19 mouse cellular contexts compared by ENCODE assay signal in genomic region chr14:124163618-124164185, GRCm38 (mm10).
A peak's percentile ranks its signal among the peaks of the same experiment; 100 is the strongest.
DNase-seq lines count a peak whose midpoint lies in the region; ATAC-seq and TF ChIP-seq lines count a peak whose summit lies in the region.
"Had no signal": no experiment of that assay in that cellular context is flagged by ENCODE, and none has a peak within 500 bp of the region (broad histone marks: within the 10 kb centered on the region; RNA-seq: fewer than 3 reads in every experiment).

No protein-coding gene starts in this region.

- no peaks in the 10 kb centered on the region for H3K27me3 ChIP-seq in kidney, postnatal 0 days (ENCODE audit: insufficient read depth, low read length)
- H3K27me3 ChIP-seq: CH12.LX; forebrain, embryonic 15.5 days; heart, embryonic 15.5 days; hindbrain, embryonic 13.5 days had no signal

- H3K36me3 ChIP-seq in kidney, postnatal 0 days (ENCODE audit: insufficient read depth, low read length), result no peaks in the 10 kb centered on the region
- H3K36me3 ChIP-seq: embryonic facial prominence, embryonic 10.5 days; forebrain, embryonic 15.5 days; heart, embryonic 15.5 days; hindbrain, embryonic 13.5 days had no signal

- H3K4me2 ChIP-seq in kidney, postnatal 0 days (ENCODE audit: low read length), result no peak overlapping the region
- H3K4me2 ChIP-seq: forebrain, embryonic 15.5 days; heart, embryonic 11.5 days; heart, embryonic 15.5 days; hindbrain, embryonic 13.5 days had no signal

- WGBS in kidney, postnatal 0 days, result 42% methylated on average over 1 of the region's 1 CpGs

- no peak for ATAC-seq in kidney, postnatal 0 days (replicated peaks; ENCODE audit: low FRiP score, low read depth)
- ATAC-seq: forebrain, embryonic 15.5 days; hindbrain, postnatal 0 days had no signal

- no peak overlapping the region for H3K4me3 ChIP-seq in kidney, postnatal 0 days (replicated peaks; ENCODE audit: low read depth, low read length)
- H3K4me3 ChIP-seq: embryonic facial prominence, embryonic 10.5 days; forebrain, embryonic 15.5 days; heart, adult 2 months; heart, embryonic 15.5 days; hindbrain, embryonic 13.5 days had no signal

- DNase-seq in kidney, postnatal 0 days (ENCODE audit: low spot score), result peak; percentile 5
- DNase-seq in kidney, adult 8-10 months, result no peak
- DNase-seq in Muller cell, postnatal 12 days (ENCODE audit: inconsistent ontology term), result peak; percentile 74
- DNase-seq in brain, adult 2 months (ENCODE audit: low read depth, low spot score), result peak; percentile 67
- DNase-seq in telencephalon, adult 2 months (ENCODE audit: low read depth, low spot score), result peak; percentile 27
- no peak for DNase-seq in spleen, postnatal 10 days (ENCODE audit: low spot score in 2 of 2)
- DNase-seq: adrenal gland, postnatal 10 days; cerebellum, adult 2 months; cerebellum, postnatal 10 days; gastrocnemius, postnatal 14 days; heart, adult 2 months; heart, postnatal 14 days had no signal

- no peaks in the 10 kb centered on the region for H3K9me3 ChIP-seq in kidney, postnatal 0 days (replicated peaks; ENCODE audit: low read length)
- H3K9me3 ChIP-seq: embryonic facial prominence, embryonic 10.5 days; forebrain, embryonic 15.5 days; heart, embryonic 15.5 days; hindbrain, embryonic 13.5 days had no signal

- no peak overlapping the region for H3K27ac ChIP-seq in kidney, postnatal 0 days
- H3K27ac ChIP-seq: embryonic facial prominence, embryonic 10.5 days; forebrain, embryonic 15.5 days; heart, adult 2 months; heart, embryonic 15.5 days; hindbrain, embryonic 13.5 days; hindbrain, postnatal 0 days had no signal

- no peaks in the 10 kb centered on the region for H3K4me1 ChIP-seq in kidney, postnatal 0 days (replicated peaks; ENCODE audit: insufficient read depth, low read length)
- H3K4me1 ChIP-seq: embryonic facial prominence, embryonic 10.5 days; forebrain, embryonic 15.5 days; heart, embryonic 15.5 days; hindbrain, embryonic 13.5 days had no signal

- no peak for TF ChIP-seq CTCF in kidney, postnatal 0 days (IDR thresholded peaks at IDR 0.05; ENCODE audit: low read depth)

- no peak overlapping the region for H3K9ac ChIP-seq in kidney, postnatal 0 days (ENCODE audit: low read depth, low read length)
- H3K9ac ChIP-seq: forebrain, embryonic 15.5 days; heart, embryonic 15.5 days; hindbrain, embryonic 13.5 days had no signal

Comparison
In these comparisons a context has a peak if more than half of its experiments do, and no peak if none do; other contexts are left out.
1. DNase-seq: peak in kidney, postnatal 0 days (single experiment), Muller cell, postnatal 12 days (single experiment), brain, adult 2 months (single experiment) and telencephalon, adult 2 months (single experiment); none in kidney, adult 8-10 months (0 of 2) and spleen, postnatal 10 days (0 of 2).